Mouse (Mus musculus): Measurements from ENCODE around the gene Birc7.

Birc7 gene

DNA sequence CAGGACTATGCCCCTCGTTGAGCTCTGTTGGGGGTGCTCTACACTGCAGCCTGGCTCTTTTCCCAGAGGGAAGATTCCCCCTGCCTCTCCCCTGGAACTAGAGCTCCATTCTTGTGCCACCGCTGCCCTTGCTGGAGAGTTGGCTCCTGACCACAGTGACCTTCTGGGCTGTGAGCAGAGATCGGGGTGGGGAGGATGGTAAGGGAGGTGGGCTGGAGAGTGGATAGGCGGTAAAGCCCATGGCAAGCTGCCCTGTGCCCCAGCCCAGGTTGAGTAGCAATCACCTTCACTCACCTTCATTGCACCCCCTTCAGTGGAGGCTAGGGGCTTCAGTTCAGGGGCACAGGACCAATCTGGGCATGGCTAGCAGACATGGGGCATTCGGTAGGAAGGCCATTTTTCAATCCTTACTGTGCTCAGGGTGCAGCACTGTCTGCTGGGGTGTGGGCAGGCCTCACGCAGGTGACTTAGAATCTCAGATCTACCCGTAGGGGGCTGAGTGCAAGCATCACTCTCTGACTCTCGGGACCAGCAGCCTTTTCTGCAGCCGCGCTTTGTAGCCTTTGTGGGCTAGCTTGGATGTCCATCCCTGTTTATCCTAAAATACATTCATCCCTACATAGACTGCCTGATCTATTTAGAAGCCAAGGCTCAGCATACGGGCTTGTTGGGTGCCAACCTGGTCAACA is 32.8 kb upstream of the Birc7 start:
- TF ChIP-seq GATA4 (IDR thresholded peaks at IDR 0.05; ENCODE audit: insufficient replicate concordance, low read length), result no peak

DNA sequence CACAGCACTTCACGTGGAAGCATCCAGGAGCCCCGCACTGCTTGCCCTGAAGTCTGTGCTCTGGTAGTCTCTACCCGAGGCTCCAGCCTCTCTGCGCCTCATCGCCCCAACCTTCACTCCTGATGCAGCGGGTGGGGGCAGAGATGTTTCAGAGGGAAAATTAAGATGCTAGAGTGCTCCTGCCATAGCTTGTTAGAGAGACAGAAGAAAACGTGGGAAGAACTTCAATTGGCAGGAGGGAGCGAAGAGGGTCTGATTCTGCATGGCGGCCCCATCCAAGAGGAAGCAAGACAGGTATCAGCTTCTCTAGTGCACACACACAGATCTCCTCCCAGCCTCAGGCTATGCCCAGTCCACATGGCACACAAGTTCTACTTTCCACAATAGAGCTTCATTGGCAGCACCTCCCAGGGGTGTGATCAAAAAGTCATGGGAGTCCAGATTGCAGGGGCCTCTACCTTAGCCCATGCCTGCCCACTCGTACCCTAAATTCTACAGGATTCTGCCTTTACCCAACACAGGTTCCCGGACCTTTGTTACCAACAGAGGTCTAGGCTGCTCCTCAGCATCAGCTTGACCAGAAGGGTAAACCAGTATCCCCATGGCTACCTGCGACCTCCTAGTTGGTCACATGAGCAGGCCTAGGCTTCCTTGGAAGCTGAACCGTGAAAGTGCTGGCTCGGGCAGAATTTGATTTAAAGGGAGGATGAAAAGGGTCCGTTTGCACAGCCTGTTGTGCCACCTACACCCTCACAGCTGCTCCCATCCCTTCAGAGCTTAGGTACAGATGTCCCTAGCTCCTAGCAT is 31.8 kb upstream of the Birc7 start:
- no peak for TF ChIP-seq GATA4 (IDR thresholded peaks at IDR 0.05; ENCODE audit: insufficient replicate concordance, low read length)

DNA sequence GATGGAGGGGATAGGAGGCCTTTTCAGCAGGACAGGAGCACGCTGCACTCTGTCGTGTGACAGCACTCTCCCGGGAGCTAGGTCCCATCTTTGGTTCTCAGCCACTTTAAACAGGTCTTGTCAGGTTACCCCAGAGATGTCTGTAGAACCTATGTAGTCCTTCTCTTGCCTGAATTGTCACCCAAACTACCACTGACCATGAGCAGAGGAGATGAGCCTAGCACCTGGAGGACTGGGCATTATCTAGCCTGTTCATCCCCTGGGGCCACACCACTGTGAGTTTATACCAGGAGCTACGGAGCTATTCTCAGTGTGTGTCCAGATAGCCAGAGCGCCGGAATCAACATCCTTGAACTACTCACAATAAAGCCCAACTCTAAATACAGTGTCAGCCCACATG is 31.0 kb upstream of the Birc7 start:
- no peak for TF ChIP-seq GATA4 (IDR thresholded peaks at IDR 0.05; ENCODE audit: insufficient replicate concordance, low read length)

DNA sequence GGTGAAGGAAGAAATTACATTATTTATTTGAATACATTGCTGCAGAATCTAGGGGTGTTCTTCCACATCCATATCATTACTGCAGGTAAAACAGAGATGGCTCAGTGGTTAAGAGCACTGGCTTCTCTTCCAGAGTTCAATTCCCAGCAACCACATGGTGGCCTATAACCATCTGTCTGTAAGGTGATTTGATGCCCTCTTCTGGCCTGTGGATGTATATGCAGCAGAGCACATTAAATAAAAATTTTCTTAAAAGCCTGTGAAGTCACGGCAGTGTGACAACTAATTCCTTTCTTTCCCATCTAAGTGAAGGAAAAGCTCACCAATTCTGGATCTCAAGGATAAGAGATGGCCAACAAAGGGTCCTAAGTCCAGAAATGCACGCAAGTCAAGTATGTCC is 26.7 kb upstream of the Birc7 start:
- TF ChIP-seq GATA4 (IDR thresholded peaks at IDR 0.05; ENCODE audit: insufficient replicate concordance, low read length), result no peak

DNA sequence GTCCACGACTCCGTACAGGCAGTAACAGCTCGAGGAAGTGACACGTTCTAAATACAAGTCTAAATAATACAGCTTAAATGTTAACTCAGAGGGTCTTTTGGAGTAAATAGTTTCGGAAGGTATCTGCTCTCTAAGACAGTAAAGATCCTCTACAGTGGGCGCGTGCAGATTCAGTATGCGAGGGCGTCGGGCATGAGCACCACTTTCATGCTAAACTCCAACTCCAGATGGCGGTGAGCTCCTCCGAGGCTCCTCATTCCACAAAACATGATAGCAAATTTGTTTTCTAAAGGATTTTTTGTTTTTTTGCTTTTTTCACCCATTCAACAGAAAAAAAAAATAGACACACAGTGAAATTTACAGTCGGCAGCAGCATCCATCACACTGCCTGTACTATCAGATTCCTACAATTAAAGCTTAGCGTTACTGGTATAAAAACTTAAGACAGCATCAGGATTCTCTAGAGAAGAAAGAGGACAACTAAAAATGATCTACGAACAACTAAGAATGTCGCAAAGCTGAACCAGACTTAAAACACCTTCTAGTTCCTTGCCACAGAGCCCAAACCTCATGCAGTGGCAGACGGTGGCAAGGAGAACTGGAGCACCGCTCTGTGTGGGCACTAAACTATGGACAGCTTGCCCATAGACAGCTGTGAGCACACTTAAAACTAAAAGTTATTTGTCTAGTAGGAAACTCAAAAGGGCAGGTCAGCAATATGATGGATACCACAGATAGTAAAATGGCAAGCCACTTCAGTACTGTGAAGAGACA is 24.2 kb upstream of the Birc7 start:
- no peak for TF ChIP-seq GATA4 (IDR thresholded peaks at IDR 0.05; ENCODE audit: insufficient replicate concordance, low read length)

DNA sequence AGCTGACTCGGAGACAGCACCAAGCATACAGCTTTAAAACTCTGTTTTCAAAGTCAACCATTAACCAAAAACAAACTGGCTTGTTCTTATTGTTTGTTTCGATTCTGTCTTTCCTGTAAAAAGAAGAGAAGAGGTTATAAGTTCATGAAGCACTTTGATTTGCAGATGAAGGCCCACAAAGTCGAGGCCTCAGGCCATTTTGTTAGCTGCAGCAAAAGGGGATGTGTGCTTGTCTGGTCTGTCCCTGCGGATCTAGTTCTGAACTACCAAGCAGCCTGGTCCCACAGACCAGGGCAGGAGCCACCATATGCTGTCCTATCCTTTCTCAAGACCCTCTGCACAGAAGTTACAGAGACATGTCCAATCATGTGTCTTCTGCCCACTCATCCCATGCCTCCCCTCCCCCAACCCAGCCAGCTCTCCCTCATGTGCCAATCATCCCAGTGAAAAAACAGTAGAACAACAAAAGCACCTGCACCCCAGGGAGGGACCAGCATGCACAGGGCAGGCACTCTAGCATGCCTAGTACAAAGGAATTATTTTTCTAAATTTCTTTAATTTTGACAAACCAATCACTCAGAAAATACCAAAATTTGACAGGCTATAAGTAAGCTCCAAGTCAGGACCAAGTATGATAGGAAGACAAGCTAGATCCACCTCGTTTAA is 23.1 kb upstream of the Birc7 start:
- no peak for TF ChIP-seq GATA4 (IDR thresholded peaks at IDR 0.05; ENCODE audit: insufficient replicate concordance, low read length)

DNA sequence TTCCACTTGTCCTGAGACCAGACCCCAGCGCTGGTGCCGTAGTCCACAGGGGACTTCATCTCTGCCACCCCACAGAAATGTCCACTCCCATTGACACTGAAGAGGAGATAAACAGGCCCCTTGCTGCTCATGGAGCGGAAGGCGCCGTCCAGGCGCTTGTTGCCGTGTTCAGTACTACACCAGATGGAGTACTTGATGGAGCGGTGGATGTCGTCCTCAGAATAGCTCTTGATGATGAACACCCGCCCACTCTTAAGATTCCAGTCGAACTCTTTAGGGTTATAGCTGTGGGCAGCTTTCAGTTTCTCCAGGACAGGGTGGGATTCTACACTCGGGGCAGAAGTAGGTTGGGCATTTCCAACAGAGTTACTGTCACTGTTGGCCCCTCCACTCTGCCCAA is 17.9 kb upstream of the Birc7 start:
- TF ChIP-seq GATA4 (IDR thresholded peaks at IDR 0.05; ENCODE audit: insufficient replicate concordance, low read length), result no peak

DNA sequence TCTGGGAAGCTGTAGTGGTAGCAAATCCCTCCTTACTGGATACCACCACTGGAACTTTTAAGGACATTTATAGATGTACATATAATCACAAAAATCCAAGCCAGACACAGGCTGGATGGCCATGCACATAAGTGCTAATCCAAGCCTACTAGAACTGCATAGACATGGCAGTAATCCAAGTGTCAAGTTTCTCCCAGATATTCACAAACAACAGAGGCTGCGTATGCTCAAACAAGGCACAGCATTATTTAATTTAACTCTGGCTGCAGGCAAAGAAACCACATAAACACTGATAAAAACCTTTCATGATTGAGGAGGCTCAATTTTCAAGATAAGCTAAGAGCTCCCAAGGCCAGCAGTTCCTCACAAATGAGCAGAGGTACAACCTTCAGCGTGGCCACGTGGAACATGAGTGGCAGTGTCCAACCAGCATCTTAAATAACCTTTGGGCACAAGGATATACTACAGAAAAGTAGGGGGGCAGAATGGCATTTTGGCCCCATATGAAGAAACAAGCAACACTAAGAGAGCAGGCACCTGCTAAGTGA is 12.9 kb upstream of the Birc7 start:
- TF ChIP-seq GATA4 (IDR thresholded peaks at IDR 0.05; ENCODE audit: insufficient replicate concordance, low read length), result no peak

DNA sequence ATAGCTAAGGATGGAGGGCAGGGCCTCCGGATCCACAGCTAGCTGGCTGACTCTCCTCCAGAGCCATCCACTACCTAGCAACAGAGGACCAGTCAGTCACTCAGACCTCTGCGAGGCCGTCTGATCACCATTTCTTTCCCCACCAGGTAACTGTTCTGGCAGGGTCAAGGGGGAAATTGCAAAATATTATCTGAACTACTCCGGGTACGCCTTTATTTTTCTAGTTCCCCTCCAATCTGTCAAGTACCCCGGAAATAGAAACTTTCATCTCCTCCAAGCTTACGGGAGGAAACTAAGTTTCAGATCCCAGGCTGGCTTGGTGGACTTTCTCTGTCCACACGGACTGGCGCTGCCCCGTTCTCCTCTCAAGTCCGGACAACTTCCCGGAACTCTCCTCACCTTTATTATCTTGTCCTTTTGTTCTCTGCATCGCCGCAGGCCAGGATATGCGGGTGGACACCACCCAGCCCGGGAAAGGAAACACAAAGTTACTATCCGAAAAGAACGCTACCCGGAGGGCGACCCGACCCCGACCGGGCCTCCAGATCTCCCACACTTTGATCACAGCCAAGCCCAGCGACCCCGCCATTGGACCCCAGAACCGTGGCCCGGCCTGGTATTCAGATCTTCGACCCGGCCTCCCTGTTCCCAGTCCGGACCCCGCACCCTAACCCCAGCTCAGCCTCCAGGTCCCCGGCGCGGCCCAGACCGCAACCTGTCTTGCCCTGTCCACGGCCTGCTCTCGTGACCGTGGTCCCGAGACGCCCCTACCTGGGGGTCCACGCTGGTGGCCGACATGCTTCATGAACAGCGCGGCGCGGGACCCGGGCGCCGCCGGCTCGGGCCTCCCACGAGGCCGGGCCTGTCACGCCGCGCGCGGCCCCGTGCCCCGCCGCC is 8.7 kb upstream of the Birc7 start:
- no peak for TF ChIP-seq GATA4 (IDR thresholded peaks at IDR 0.05; ENCODE audit: insufficient replicate concordance, low read length)

DNA sequence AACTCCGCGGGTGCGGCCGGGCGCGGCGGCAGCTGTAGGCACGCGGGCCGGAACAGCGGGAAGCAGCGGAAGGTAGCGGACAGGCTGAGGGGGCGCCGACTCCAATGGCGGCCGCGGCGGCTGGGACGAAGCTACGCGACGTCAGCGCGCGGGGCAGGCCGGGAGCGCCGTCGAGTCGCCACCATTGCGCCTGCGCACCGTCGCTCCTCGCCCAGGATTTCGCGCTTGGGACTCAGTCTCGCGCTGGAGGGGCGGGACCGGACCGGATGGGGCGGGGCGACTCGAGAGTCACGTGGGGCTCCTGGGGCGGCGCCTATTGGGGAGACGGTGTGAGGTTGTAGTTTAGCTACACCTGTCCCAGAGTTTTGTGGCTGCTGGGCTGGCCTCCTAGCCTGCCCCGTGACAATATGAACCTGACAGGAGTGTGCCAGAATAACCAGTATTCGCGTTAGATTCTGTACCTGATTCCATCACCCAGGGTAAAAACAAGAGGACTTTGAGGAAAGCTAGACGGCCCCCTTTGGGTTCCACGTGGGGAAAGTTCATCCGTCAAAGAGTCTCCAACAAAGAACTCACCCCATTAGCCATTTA is 7.9 kb upstream of the Birc7 start, which contains the start of gene Ythdf1:
TSS of gene Ythdf1 (minus strand) at position 140 of the 591 bp plus-strand sequence.
- TF ChIP-seq GATA4 (IDR thresholded peaks at IDR 0.05; ENCODE audit: insufficient replicate concordance, low read length), result no peak

DNA sequence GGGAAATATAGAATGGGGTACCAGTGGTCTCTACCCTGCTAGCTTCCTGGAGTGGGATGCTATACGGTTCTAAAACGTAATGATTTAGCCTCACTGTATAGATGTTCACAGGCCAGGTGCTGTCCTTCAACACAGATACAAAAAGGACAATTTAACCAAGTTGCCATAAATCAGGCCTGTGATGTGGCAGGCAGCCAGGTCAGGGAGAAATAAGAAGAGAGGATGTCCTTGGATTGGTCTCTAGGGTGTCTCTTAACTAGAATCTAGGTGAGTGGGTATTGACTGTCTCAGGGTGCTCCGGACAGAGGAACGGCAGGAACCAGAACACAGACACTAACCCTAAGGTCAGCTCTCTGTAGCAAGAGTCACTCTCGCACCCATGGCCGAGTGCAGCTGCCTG is 6.1 kb upstream of the Birc7 start:
- TF ChIP-seq GATA4 (IDR thresholded peaks at IDR 0.05; ENCODE audit: insufficient replicate concordance, low read length), result no peak

DNA sequence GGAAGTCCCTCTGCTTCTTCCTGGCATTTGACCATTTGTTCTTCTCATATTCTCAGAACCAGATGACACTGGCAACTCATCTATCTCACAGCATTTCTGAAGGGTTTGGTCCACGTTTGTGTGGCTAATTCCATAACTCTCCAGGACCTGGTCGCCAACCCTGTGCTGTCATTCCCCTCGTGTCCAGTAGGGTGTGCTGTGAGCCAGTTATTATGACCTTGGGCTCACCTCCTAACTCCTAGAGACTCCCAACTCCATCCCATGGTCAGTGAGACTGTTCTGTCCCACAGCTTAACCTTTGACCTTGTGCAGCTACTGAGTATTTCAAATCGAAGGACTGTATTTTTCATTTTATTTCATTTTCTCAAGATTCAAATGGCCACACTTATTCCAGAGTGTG is 3.6 kb upstream of the Birc7 start:
- TF ChIP-seq GATA4 (IDR thresholded peaks at IDR 0.05; ENCODE audit: insufficient replicate concordance, low read length), result no peak

DNA sequence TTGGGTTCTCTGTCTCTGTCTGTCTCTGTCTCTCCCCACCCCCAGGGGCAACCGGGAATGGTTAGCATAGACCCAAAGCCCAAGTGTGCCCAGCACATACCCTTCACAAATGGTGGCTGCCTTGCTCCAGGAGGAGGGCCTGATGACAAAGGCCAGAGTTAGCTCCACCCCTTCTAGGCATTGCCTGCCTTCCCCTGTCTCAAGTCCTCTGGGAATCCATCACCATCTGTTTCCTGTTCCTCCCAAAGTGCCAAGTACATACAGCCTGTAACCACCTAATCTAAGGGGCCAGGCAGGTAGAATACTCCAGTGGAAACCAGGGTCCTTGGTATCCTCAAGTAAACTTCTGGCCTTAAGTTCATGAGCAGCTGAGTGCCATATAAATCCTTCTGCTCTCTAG is 3.6 kb downstream of the Birc7 start:
- TF ChIP-seq GATA4 (IDR thresholded peaks at IDR 0.05; ENCODE audit: insufficient replicate concordance, low read length), result no peak

DNA sequence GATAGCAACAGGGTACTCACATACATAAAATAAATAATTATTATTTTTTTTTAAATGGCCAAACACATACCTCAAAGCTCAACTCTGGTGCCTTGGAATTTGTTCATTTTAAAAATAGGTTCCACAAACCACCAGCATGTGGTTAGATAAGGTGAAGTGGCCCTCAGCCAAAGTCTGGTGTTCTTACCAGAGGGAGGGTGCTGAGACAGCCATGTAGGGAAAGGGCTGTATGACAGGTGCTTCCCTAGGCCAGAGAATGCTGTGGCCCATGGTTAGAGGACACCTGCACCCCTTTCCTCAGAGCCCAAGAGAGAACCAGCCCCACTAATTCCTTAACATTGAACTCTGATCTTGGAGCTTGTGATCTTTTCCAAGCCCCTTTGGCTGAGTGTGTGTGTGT is 11.4 kb downstream of the Birc7 start:
- no peak for TF ChIP-seq GATA4 (IDR thresholded peaks at IDR 0.05; ENCODE audit: insufficient replicate concordance, low read length)

Measured in liver, adult (tissue).